Mouse (Mus musculus) kidney, adult 2 months (tissue): Measurements from ENCODE around the gene Gas6. TPM values are rescaled to one million over a fixed set of nuclear protein-coding genes. Genes with fewer than 3 reads are reported as not detected.

Experiments
- DNase-seq: peaks from one replicate; pipeline ENCODE4 v3.0.0; 2021
- H3K27ac ChIP-seq: fragments of 200-500 bp; 2 replicates; pipeline ENCODE4 v1.5.1; 2012; ENCODE audit warnings: low read depth, low read length, control low read depth, inconsistent platforms; ENCODE audit not compliant: insufficient read depth
- H3K27me3 ChIP-seq: fragments of 200-500 bp; replicated peaks from 2 replicates; pipeline ENCODE4 v1.6.1; 2012; ENCODE audit warnings: mild to moderate bottlenecking, moderate library complexity, low read length, inconsistent platforms; ENCODE audit not compliant: control insufficient read depth, insufficient read depth
- H3K36me3 ChIP-seq: fragments of 200-500 bp; 2 replicates; pipeline ENCODE4 v1.6.1; 2012; ENCODE audit warnings: mild to moderate bottlenecking, moderate library complexity, low read length, inconsistent platforms; ENCODE audit not compliant: control insufficient read depth, insufficient read depth
- H3K4me1 ChIP-seq: fragments of 200-500 bp; 2 replicates; pipeline ENCODE4 v1.6.1; 2011; ENCODE audit warnings: low read length; ENCODE audit not compliant: control insufficient read depth, insufficient read depth
- H3K4me3 ChIP-seq: fragments of 200-500 bp; 2 replicates; pipeline ENCODE4 v1.5.1; 2011; ENCODE audit warnings: mild to moderate bottlenecking, low read depth, low read length, control low read depth; ENCODE audit not compliant: insufficient read depth
- CTCF ChIP-seq: fragments of 200-500 bp; conservative IDR thresholded peaks from 2 replicates; pipeline ENCODE4 v1.5.1; 2011; ENCODE audit warnings: low read depth, mild to moderate bottlenecking, control low read depth, low read length, moderate library complexity, mixed read lengths; ENCODE audit not compliant: insufficient read depth, insufficient read length
- POLR2A ChIP-seq: fragments of 200-500 bp; IDR thresholded peaks from one replicate; pipeline ENCODE4 v1.6.1; 2011; ENCODE audit warnings: low read depth, low read length, control low read depth
- WGBS: fragments of 180-500 bp; shearing (Covaris S2); methylation state at CpG from one replicate; pipeline ENCODE4 v1.1.7; 2018; 5-methylcytosine and 5-hydroxymethylcytosine counted together
- polyA plus RNA-seq: library from polyadenylated mRNA; depleted of rRNA; stranded (reverse); fragments of >200 nt; gene quantifications from 2 replicates; pipeline ENCODE4 v1.2.3, GENCODE M21; 2012; rRNA removed

Gene Gas6
- 461 and 486 TPM in 2 replicates for polyA plus RNA-seq

- H3K27me3 ChIP-seq, result no peaks in the 10 kb centered on the region
- H3K36me3 ChIP-seq, result no peaks in the 10 kb centered on the region
- TF ChIP-seq CTCF (no peak), POLR2A (peak; percentile 73)
- H3K4me1 ChIP-seq, result peaks cover 21% of the 10 kb centered on the region
- peak within 1 kb of the TSS; percentile 90 for H3K4me3 ChIP-seq
- H3K27ac ChIP-seq, result peak within 1 kb of the TSS; percentile 81
- peak; percentile 82 for DNase-seq
- 2% methylated on average over 62 of the region's 64 CpGs for WGBS
Observed at GRCm38 (mm10) chr8:13493858-13494631, at the start of gene Gas6. Gene Gas6, minus strand, starts transcription at chr8:13494490.

GRCm38 (mm10) chr8:13541526-13541925 lies 47.2 kb upstream of the Gas6 start:
- TF ChIP-seq CTCF (no peak), POLR2A (no peak)
- H3K36me3 ChIP-seq, result no peaks in the 10 kb centered on the region
- 80% methylated on average over 5 of the region's 5 CpGs for WGBS
- peaks cover 14% of the 10 kb centered on the region for H3K4me1 ChIP-seq
- no peaks in the 10 kb centered on the region for H3K27me3 ChIP-seq
- no peak overlapping the region for H3K27ac ChIP-seq
- no peak overlapping the region for H3K4me3 ChIP-seq
- no peak for DNase-seq

GRCm38 (mm10) chr8:13540122-13540521 lies 45.8 kb upstream of the Gas6 start:
- WGBS, result 91% methylated on average over 5 of the region's 5 CpGs
- Histone ChIP-seq H3K27ac (no peak overlapping the region), H3K4me3 (no peak overlapping the region), H3K27me3 (no peaks in the 10 kb centered on the region), H3K36me3 (no peaks in the 10 kb centered on the region), H3K4me1 (peaks cover 14% of the 10 kb centered on the region)
- no peak for DNase-seq
- TF ChIP-seq CTCF (no peak), POLR2A (no peak)

GRCm38 (mm10) chr8:13538821-13539220 lies 44.5 kb upstream of the Gas6 start:
- Histone ChIP-seq H3K27me3 (no peaks in the 10 kb centered on the region), H3K4me1 (peaks cover 14% of the 10 kb centered on the region), H3K36me3 (no peaks in the 10 kb centered on the region), H3K27ac (peak overlapping the region; percentile 46), H3K4me3 (no peak overlapping the region)
- peak; percentile 83 for DNase-seq
- TF ChIP-seq POLR2A, result no peak
- TF ChIP-seq CTCF, result peak; percentile 41
- 31% methylated on average over 6 of the region's 6 CpGs for WGBS

GRCm38 (mm10) chr8:13537102-13537501 lies 42.8 kb upstream of the Gas6 start:
- Histone ChIP-seq H3K27ac (no peak overlapping the region), H3K27me3 (no peaks in the 10 kb centered on the region), H3K36me3 (no peaks in the 10 kb centered on the region), H3K4me3 (no peak overlapping the region), H3K4me1 (peaks cover 14% of the 10 kb centered on the region)
- TF ChIP-seq POLR2A (no peak), CTCF (no peak)
- 41% methylated on average over 2 of the region's 2 CpGs for WGBS
- DNase-seq, result peak; percentile 51

- TF ChIP-seq POLR2A (no peak), CTCF (no peak)
- H3K4me1 ChIP-seq, result peaks cover 28% of the 10 kb centered on the region
- H3K27ac ChIP-seq, result no peak overlapping the region
- DNase-seq, result no peak
- H3K36me3 ChIP-seq, result no peaks in the 10 kb centered on the region
- no peak overlapping the region for H3K4me3 ChIP-seq
- 58% methylated on average over 8 of the region's 8 CpGs for WGBS
- no peaks in the 10 kb centered on the region for H3K27me3 ChIP-seq
Observed at GRCm38 (mm10) chr8:13533123-13533522, 38.8 kb upstream of the Gas6 start.

- no peak for TF ChIP-seq POLR2A
- TF ChIP-seq CTCF, result no peak
- peak overlapping the region; percentile 46 for H3K27ac ChIP-seq
- peak; percentile 37 for DNase-seq
- WGBS, result 51% methylated on average over 9 of the region's 9 CpGs
- no peaks in the 10 kb centered on the region for H3K27me3 ChIP-seq
- H3K36me3 ChIP-seq, result no peaks in the 10 kb centered on the region
- peaks cover 24% of the 10 kb centered on the region for H3K4me1 ChIP-seq
- H3K4me3 ChIP-seq, result no peak overlapping the region
Observed at GRCm38 (mm10) chr8:13531602-13532171, 37.4 kb upstream of the Gas6 start.
